ENCODE assay signal across 9 mouse cellular contexts in genomic region chr2:26285804-26286203, GRCm38 (mm10).
A peak's percentile ranks its signal among the peaks of the same experiment; 100 is the strongest.
DNase-seq lines count a peak whose midpoint lies in the region.
"Had no signal": no experiment of that assay in that cellular context is flagged by ENCODE, and none has a peak within 500 bp of the region (broad histone marks: within the 10 kb centered on the region; RNA-seq: fewer than 3 reads in every experiment).

No protein-coding gene starts in this region.

- peak; percentile 52 to 58 for DNase-seq in cerebellum, postnatal 36 days
- no peak for DNase-seq in cerebellum, adult 11 months
- peak; percentile 49 for DNase-seq in kidney, postnatal 10 days
- no peak for DNase-seq in kidney, adult 8-10 months
- DNase-seq in testis, postnatal 10 days (ENCODE audit: low spot score) = peak; percentile 77
- DNase-seq in testis, postnatal 14 days (ENCODE audit: low spot score) = no peak
- no peak for DNase-seq in ovary, postnatal 36 days (ENCODE audit: low spot score)
- DNase-seq in urinary bladder, adult 18-20 months (ENCODE audit: low spot score in 2 of 2) = no peak
- DNase-seq: kidney, adult 18-20 months had no signal

Comparison
In these comparisons a context has a peak if more than half of its experiments do, and no peak if none do; other contexts are left out.
1. DNase-seq: peak in cerebellum, postnatal 36 days (2 of 2), kidney, postnatal 10 days (single experiment) and testis, postnatal 10 days (single experiment); none in cerebellum, adult 11 months (single experiment), kidney, adult 8-10 months (0 of 2), testis, postnatal 14 days (single experiment), ovary, postnatal 36 days (single experiment) and urinary bladder, adult 18-20 months (0 of 2).